Mouse (Mus musculus) MEL (cell line): Measurements from ENCODE around the gene Gm5475. TPM values are rescaled to one million over a fixed set of nuclear protein-coding genes. Genes with fewer than 3 reads are reported as not detected.

ENCODE experiments used
- DNase-seq: peaks from one replicate; pipeline ENCODE4 v3.0.0; 2011; ENCODE audit warnings: low read depth, low spot score
- H3K27ac ChIP-seq: 2 replicates; pipeline ENCODE4 v1.5.1; 2012; ENCODE audit warnings: low read depth, mild to moderate bottlenecking, control low read depth, low read length, moderate library complexity; ENCODE audit not compliant: control insufficient read depth
- H3K27me3 ChIP-seq, 2 experiments: fragments of 150-350 bp in 1 of 2; sonication (generic) in 1 of 2; 2 replicates each; pipeline ENCODE4 v1.6.1; 2012; ENCODE audit warnings: low read length in 2 of 2, mild to moderate bottlenecking in 2 of 2, improper control_type of control experiment in 1 of 2, moderate library complexity in 1 of 2; ENCODE audit not compliant: insufficient read depth in 2 of 2, control insufficient read depth in 1 of 2
- H3K36me3 ChIP-seq, 2 experiments: 2 replicates each; pipeline ENCODE4 v1.6.1; 2012 to 2014; ENCODE audit warnings: low read length in 2 of 2, improper control_type of control experiment in 1 of 2, inconsistent platforms in 1 of 2, mild to moderate bottlenecking in 1 of 2; ENCODE audit not compliant: insufficient read depth in 2 of 2, control insufficient read depth in 1 of 2
- H3K4me1 ChIP-seq, 2 experiments: fragments of 150-350 bp in 1 of 2; sonication (generic) in 1 of 2; 2 replicates each; pipeline ENCODE4 v1.6.1; 2012; ENCODE audit warnings: low read length in 2 of 2, improper control_type of control experiment in 1 of 2, mild to moderate bottlenecking in 1 of 2; ENCODE audit not compliant: insufficient read depth in 2 of 2, control insufficient read depth in 1 of 2
- H3K4me3 ChIP-seq, 2 experiments: fragments of 150-350 bp in 1 of 2; sonication (generic) in 1 of 2; 2 replicates each; pipeline ENCODE4 v1.5.1; 2012; ENCODE audit warnings: low read depth in 2 of 2, low read length in 2 of 2, mild to moderate bottlenecking in 2 of 2, moderate library complexity in 2 of 2, control low read depth in 1 of 2, improper control_type of control experiment in 1 of 2; ENCODE audit not compliant: control insufficient read depth in 1 of 2, insufficient read depth in 1 of 2
- H3K79me2 ChIP-seq: 2 replicates; pipeline ENCODE4 v1.6.1; 2012; ENCODE audit warnings: mild to moderate bottlenecking, low read length, moderate library complexity; ENCODE audit not compliant: control insufficient read depth, poor library complexity, insufficient read depth
- H3K9ac ChIP-seq: 2 replicates; pipeline ENCODE4 v1.6.1; 2012; ENCODE audit warnings: low read depth, mild to moderate bottlenecking, control low read depth, low read length, moderate library complexity; ENCODE audit not compliant: control insufficient read depth, poor library complexity, severe bottlenecking
- H3K9me3 ChIP-seq: fragments of 150-350 bp; sonication (generic); replicated peaks from 2 replicates; pipeline ENCODE4 v1.6.1; 2012; ENCODE audit warnings: mild to moderate bottlenecking, low read length, improper control_type of control experiment, moderate library complexity; ENCODE audit not compliant: insufficient read depth
- BHLHE40 ChIP-seq: IDR thresholded peaks from 2 replicates; pipeline ENCODE4 v1.6.1; 2012; ENCODE audit warnings: low read depth, mild to moderate bottlenecking, inconsistent platforms, low read length, improper control_type of control experiment, borderline replicate concordance
- CHD1 ChIP-seq: IDR thresholded peaks from 2 replicates; pipeline ENCODE4 v1.6.1; 2012; ENCODE audit warnings: low read depth, mild to moderate bottlenecking, inconsistent platforms, low read length, improper control_type of control experiment
- CHD2 ChIP-seq: IDR thresholded peaks from 2 replicates; pipeline ENCODE4 v1.6.1; 2011; ENCODE audit warnings: low read length, improper control_type of control experiment
- E2F4 ChIP-seq: IDR thresholded peaks from 2 replicates; pipeline ENCODE4 v1.6.1; 2011; ENCODE audit warnings: low read depth, low read length, improper control_type of control experiment, borderline replicate concordance
- ELF1 ChIP-seq: IDR thresholded peaks from 2 replicates; pipeline ENCODE4 v1.6.1; 2014; ENCODE audit warnings: low read depth, mild to moderate bottlenecking, inconsistent platforms, low read length, improper control_type of control experiment, moderate library complexity
- EP300 ChIP-seq, 2 experiments: IDR thresholded peaks; 2 replicates each; pipeline ENCODE4 v1.6.1; 2011; ENCODE audit warnings: improper control_type of control experiment in 2 of 2, low read length in 2 of 2, low read depth in 1 of 2, mild to moderate bottlenecking in 1 of 2
- ETS1 ChIP-seq: IDR thresholded peaks from 2 replicates; pipeline ENCODE4 v1.6.1; 2012; ENCODE audit warnings: low read depth, mild to moderate bottlenecking, inconsistent platforms, low read length, improper control_type of control experiment, moderate library complexity
- GABPA ChIP-seq: IDR thresholded peaks from 2 replicates; pipeline ENCODE4 v1.6.1; 2012; ENCODE audit warnings: low read depth, mild to moderate bottlenecking, inconsistent platforms, low read length, improper control_type of control experiment, moderate library complexity
- GATA1 ChIP-seq: IDR thresholded peaks from 2 replicates; pipeline ENCODE4 v1.6.1; 2011; ENCODE audit warnings: low read depth, low read length, improper control_type of control experiment
- HCFC1 ChIP-seq: IDR thresholded peaks from 2 replicates; pipeline ENCODE4 v1.6.1; 2012; ENCODE audit warnings: low read depth, mild to moderate bottlenecking, inconsistent platforms, low read length, improper control_type of control experiment, moderate library complexity
- JUND ChIP-seq: IDR thresholded peaks from 2 replicates; pipeline ENCODE4 v1.6.1; 2011; ENCODE audit warnings: low read depth, mild to moderate bottlenecking, improper control_type of control experiment, low read length
- KAT2A ChIP-seq: conservative IDR thresholded peaks from 2 replicates; pipeline ENCODE4 v1.6.1; 2012; ENCODE audit warnings: low read depth, low read length, improper control_type of control experiment, inconsistent platforms
- MAFK ChIP-seq: IDR thresholded peaks from 2 replicates; pipeline ENCODE4 v1.6.1; 2011; ENCODE audit warnings: low read depth, mild to moderate bottlenecking, low read length, improper control_type of control experiment, borderline replicate concordance
- MAX ChIP-seq: IDR thresholded peaks from 2 replicates; pipeline ENCODE4 v1.6.1; 2011; ENCODE audit warnings: low read length, improper control_type of control experiment
- MAZ ChIP-seq: IDR thresholded peaks from 2 replicates; pipeline ENCODE4 v1.6.1; 2012; ENCODE audit warnings: low read depth, mild to moderate bottlenecking, inconsistent platforms, low read length, improper control_type of control experiment
- MEF2A ChIP-seq: IDR thresholded peaks from 2 replicates; pipeline ENCODE4 v1.6.1; 2014; ENCODE audit warnings: low read depth, mild to moderate bottlenecking, inconsistent platforms, low read length, improper control_type of control experiment; ENCODE audit not compliant: poor library complexity, insufficient replicate concordance, severe bottlenecking; ENCODE audit errors: extremely low read depth
- MXI1 ChIP-seq: IDR thresholded peaks from 2 replicates; pipeline ENCODE4 v1.6.1; 2011; ENCODE audit warnings: mild to moderate bottlenecking, low read depth, low read length, improper control_type of control experiment
- MYB ChIP-seq: IDR thresholded peaks from 2 replicates; pipeline ENCODE4 v1.6.1; 2011; ENCODE audit warnings: mild to moderate bottlenecking, low read depth, low read length, improper control_type of control experiment
- NELFE ChIP-seq: IDR thresholded peaks from 2 replicates; pipeline ENCODE4 v1.6.1; 2011; ENCODE audit warnings: low read depth, low read length, improper control_type of control experiment
- NRF1 ChIP-seq: IDR thresholded peaks from 2 replicates; pipeline ENCODE4 v1.6.1; 2014; ENCODE audit warnings: low read depth, mild to moderate bottlenecking, inconsistent platforms, low read length, improper control_type of control experiment, moderate library complexity; ENCODE audit not compliant: poor library complexity, insufficient read depth, severe bottlenecking
- POLR2A ChIP-seq, 2 experiments: IDR thresholded peaks; 2 replicates each; pipeline ENCODE4 v1.6.1; 2011 to 2012; ENCODE audit warnings: low read length in 2 of 2, mild to moderate bottlenecking in 2 of 2, control low read depth in 1 of 2, improper control_type of control experiment in 1 of 2, low read depth in 1 of 2, moderate library complexity in 1 of 2; ENCODE audit not compliant: control insufficient read depth in 1 of 2, insufficient read depth in 1 of 2, poor library complexity in 1 of 2
- POLR2AphosphoS2 ChIP-seq: IDR thresholded peaks from 2 replicates; pipeline ENCODE4 v1.6.1; 2011; ENCODE audit warnings: low read length, improper control_type of control experiment
- POLR2AphosphoS5 ChIP-seq: IDR thresholded peaks from 2 replicates; pipeline ENCODE4 v1.6.1; 2012; ENCODE audit warnings: low read depth, borderline replicate concordance, mild to moderate bottlenecking, inconsistent platforms, low read length, moderate library complexity, mixed read lengths
- RAD21 ChIP-seq: IDR thresholded peaks from 2 replicates; pipeline ENCODE4 v1.6.1; 2011; ENCODE audit warnings: mild to moderate bottlenecking, low read depth, low read length, improper control_type of control experiment
- RCOR1 ChIP-seq: IDR thresholded peaks from 2 replicates; pipeline ENCODE4 v1.6.1; 2012; ENCODE audit warnings: low read depth, mild to moderate bottlenecking, inconsistent platforms, low read length, improper control_type of control experiment
- SIN3A ChIP-seq: IDR thresholded peaks from 2 replicates; pipeline ENCODE4 v1.6.1; 2012; ENCODE audit warnings: low read length, improper control_type of control experiment, inconsistent platforms
- SMC3 ChIP-seq: IDR thresholded peaks from 2 replicates; pipeline ENCODE4 v1.6.1; 2011; ENCODE audit warnings: low read depth, low read length, improper control_type of control experiment
- TAL1 ChIP-seq: IDR thresholded peaks from 2 replicates; pipeline ENCODE4 v1.6.1; 2012; ENCODE audit warnings: mild to moderate bottlenecking, inconsistent platforms, low read length, moderate library complexity, mixed read lengths
- TBP ChIP-seq: IDR thresholded peaks from 2 replicates; pipeline ENCODE4 v1.8.0; 2011; ENCODE audit warnings: low read depth, low read length, improper control_type of control experiment
- TCF12 ChIP-seq: IDR thresholded peaks from 2 replicates; pipeline ENCODE4 v1.6.1; 2014; ENCODE audit warnings: low read depth, mild to moderate bottlenecking, inconsistent platforms, low read length, improper control_type of control experiment, moderate library complexity
- UBTF ChIP-seq: IDR thresholded peaks from 2 replicates; pipeline ENCODE4 v1.6.1; 2012; ENCODE audit warnings: low read depth, mild to moderate bottlenecking, inconsistent platforms, low read length, improper control_type of control experiment, moderate library complexity, borderline replicate concordance; ENCODE audit not compliant: insufficient read depth
- USF1 ChIP-seq: IDR thresholded peaks from 2 replicates; pipeline ENCODE4 v1.6.1; 2014; ENCODE audit warnings: low read depth, mild to moderate bottlenecking, inconsistent platforms, low read length, improper control_type of control experiment, moderate library complexity
- USF2 ChIP-seq, 2 experiments: IDR thresholded peaks; 2 replicates each; pipeline ENCODE4 v1.6.1; 2011 to 2012; ENCODE audit warnings: improper control_type of control experiment in 2 of 2, low read length in 2 of 2, borderline replicate concordance in 1 of 2, inconsistent platforms in 1 of 2, low read depth in 1 of 2, mild to moderate bottlenecking in 1 of 2; ENCODE audit not compliant: insufficient read depth in 1 of 2
- ZC3H11A ChIP-seq: IDR thresholded peaks from 2 replicates; pipeline ENCODE4 v1.6.1; 2012; ENCODE audit warnings: low read depth, mild to moderate bottlenecking, inconsistent platforms, low read length, improper control_type of control experiment
- ZKSCAN1 ChIP-seq: IDR thresholded peaks from 2 replicates; pipeline ENCODE4 v1.6.1; 2012; ENCODE audit warnings: low read depth, mild to moderate bottlenecking, inconsistent platforms, low read length, improper control_type of control experiment, moderate library complexity
- polyA plus RNA-seq, 2 experiments: library from polyadenylated mRNA; stranded (reverse) in 1 of 2; unstranded in 1 of 2; fragments of >175 nt in 1 of 2; fragments of >200 nt in 1 of 2; gene quantifications; 2 replicates each; pipeline versions ENCODE4 v1.2.1 to v1.2.4; 2012; ENCODE audit warnings: low replicate concordance in 2 of 2, low read depth in 1 of 2; ENCODE audit not compliant: insufficient read length in 2 of 2, insufficient read depth in 1 of 2, missing spikeins in 1 of 2
- total RNA-seq: library from RNA; depleted of rRNA; stranded (reverse); fragments of 300-350 nt; gene quantifications from 2 replicates; pipeline ENCODE4 v1.2.3, GENCODE M21; 2012

Gm5475 gene
- total and polyA plus RNA-seq, 3 experiments = 0.14 to 0.15 TPM; not detected in 1

DNA sequence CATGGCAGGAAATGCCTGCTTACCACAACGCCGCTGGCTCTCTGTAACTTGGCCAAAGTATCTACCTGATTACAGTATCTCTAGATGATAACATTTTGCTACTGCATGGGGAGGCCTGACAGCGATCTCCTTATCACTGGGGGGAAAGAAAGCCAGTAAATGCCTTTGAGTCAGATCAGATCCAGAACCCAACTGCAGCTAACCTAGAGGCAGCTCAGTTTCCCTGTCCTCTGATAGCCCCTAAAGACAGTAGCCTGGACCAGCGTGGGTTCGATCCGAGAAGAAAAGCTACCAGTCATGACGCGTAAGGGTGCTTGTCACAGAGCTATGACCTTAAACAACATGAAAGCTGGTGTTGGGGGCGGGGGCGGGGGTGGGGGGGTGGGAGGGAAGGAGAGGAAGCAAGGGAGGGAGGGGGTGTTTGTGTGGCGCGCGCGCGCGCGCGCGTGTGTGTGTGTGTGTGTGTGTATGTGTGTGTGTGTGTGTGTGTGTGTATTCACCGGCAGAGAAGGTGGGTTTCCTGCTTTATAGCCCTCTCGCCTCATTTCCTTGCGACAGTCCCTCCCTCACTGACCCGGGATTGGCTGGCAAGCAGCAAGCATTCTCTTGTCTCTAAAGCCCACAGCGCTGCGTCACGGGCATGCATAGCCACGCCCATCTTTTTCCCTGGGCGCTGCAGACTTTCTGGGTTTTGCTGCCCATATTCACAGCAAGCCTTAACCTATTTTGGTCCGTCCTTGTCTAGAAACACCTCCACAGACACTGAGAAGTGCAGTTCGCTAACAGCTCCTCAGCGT is 21.4 kb downstream of the Gm5475 start:
- H3K27me3 ChIP-seq = no peaks in the 10 kb centered on the region
- peaks cover 0 to 7% of the 10 kb centered on the region in 2 experiments; a peak in 2 of 4 replicates for H3K36me3 ChIP-seq
- H3K4me3 ChIP-seq = peak overlapping the region; percentile 67 to 78
- no peaks in the 10 kb centered on the region for H3K9me3 ChIP-seq
- peak; percentile 99 for DNase-seq
- H3K27ac ChIP-seq = peak overlapping the region; percentile 79
- H3K9ac ChIP-seq = peak overlapping the region; percentile 74
- H3K4me1 ChIP-seq = peaks cover 3 to 13% of the 10 kb centered on the region in 2 experiments; a peak in 3 of 4 replicates
- no peaks in the 10 kb centered on the region for H3K79me2 ChIP-seq
- TF ChIP-seq MAX = no peak
- TF ChIP-seq USF1 = peak; percentile 41
- no peak for TF ChIP-seq UBTF
- no peak for TF ChIP-seq ZKSCAN1
- TF ChIP-seq POLR2AphosphoS2 = no peak; the same call in 1 of the 2 replicates
- TF ChIP-seq NRF1 = peak; percentile 50; the same call in 1 of the 2 replicates
- TF ChIP-seq BHLHE40 = peak; percentile 36; the same call in 1 of the 2 replicates
- TF ChIP-seq GABPA = no peak
- no peak for TF ChIP-seq E2F4
- TF ChIP-seq RAD21 = no peak
- TF ChIP-seq KAT2A = no peak
- peak; percentile 76; the same call in 1 of the 2 replicates for TF ChIP-seq MEF2A
- TF ChIP-seq EP300 (IDR thresholded peaks at IDR 0.05; ENCODE audit: low read depth in 1 of 2, low read length in 2 of 2) = peak; percentile 83 to 87
- peak; percentile 73 for TF ChIP-seq SIN3A
- peak; percentile 76 for TF ChIP-seq RCOR1
- TF ChIP-seq MAZ = no peak; the same call in 1 of the 2 replicates
- peak; percentile 66 for TF ChIP-seq MXI1
- TF ChIP-seq MAFK = no peak; the same call in 1 of the 2 replicates
- no peak for TF ChIP-seq POLR2AphosphoS5
- TF ChIP-seq TAL1 = no peak
- peak; percentile 47; the same call in 1 of the 2 replicates for TF ChIP-seq MYB
- peak; percentile 80 for TF ChIP-seq ELF1
- no peak for TF ChIP-seq CHD2
- TF ChIP-seq ZC3H11A = no peak
- no peak for TF ChIP-seq USF2 (IDR thresholded peaks at IDR 0.05; ENCODE audit: borderline replicate concordance in 1 of 2, insufficient read depth in 1 of 2, low read depth in 1 of 2, low read length in 2 of 2)
- TF ChIP-seq TCF12 = peak; percentile 81
- peak; percentile 45; the same call in 1 of the 2 replicates for TF ChIP-seq NELFE
- TF ChIP-seq GATA1 = peak; percentile 96
- no peak for TF ChIP-seq JUND
- TF ChIP-seq ETS1 = peak; percentile 86
- peak; percentile 80 for TF ChIP-seq HCFC1
- peak; percentile 91 for TF ChIP-seq TBP
- TF ChIP-seq POLR2A (IDR thresholded peaks at IDR 0.05; ENCODE audit: control insufficient read depth in 1 of 2, insufficient read depth in 1 of 2, low read depth in 1 of 2, low read length in 2 of 2, poor library complexity in 1 of 2) = peak in 1 of 2 experiments; percentile 79
- TF ChIP-seq SMC3 = no peak
- no peak for TF ChIP-seq CHD1
